Mouse (Mus musculus) embryonic facial prominence, embryonic 15.5 days (tissue): ENCODE data around the gene Far1. TPM values are rescaled to one million over a fixed set of nuclear protein-coding genes. Genes with fewer than 3 reads are reported as not detected.

Experiments used
- ATAC-seq: fragments of 200-750 bp; cut with Nextera tagmentation; 2 replicates; pipeline ENCODE4 v1.8.0; 2017; ENCODE audit warnings: low read depth, moderate TSS enrichment; ENCODE audit not compliant: insufficient number of reproducible peaks, low FRiP score, low TSS enrichment
- H3K27ac ChIP-seq: fragments of 300-500 bp; sonication (generic); replicated peaks from 2 replicates; pipeline ENCODE4 v1.5.1; 2015; ENCODE audit warnings: mild to moderate bottlenecking, inconsistent platforms
- H3K27me3 ChIP-seq: fragments of 300-500 bp; sonication (generic); 2 replicates; pipeline ENCODE4 v1.6.1; 2015; ENCODE audit warnings: inconsistent platforms
- H3K36me3 ChIP-seq: fragments of 300-500 bp; sonication (generic); 2 replicates; pipeline ENCODE4 v1.6.1; 2015; ENCODE audit warnings: mild to moderate bottlenecking, inconsistent platforms
- H3K4me1 ChIP-seq: fragments of 300-500 bp; sonication (generic); 2 replicates; pipeline ENCODE4 v1.6.1; 2015; ENCODE audit warnings: inconsistent platforms
- H3K4me2 ChIP-seq: fragments of 300-500 bp; sonication (generic); replicated peaks from 2 replicates; pipeline ENCODE4 v1.6.1; 2015; ENCODE audit warnings: mild to moderate bottlenecking, inconsistent platforms
- H3K4me3 ChIP-seq: fragments of 300-500 bp; sonication (generic); replicated peaks from 2 replicates; pipeline ENCODE4 v1.5.1; 2015; ENCODE audit warnings: mild to moderate bottlenecking, inconsistent platforms
- H3K9ac ChIP-seq: fragments of 300-500 bp; sonication (generic); 2 replicates; pipeline ENCODE4 v1.6.1; 2015; ENCODE audit warnings: inconsistent platforms
- H3K9me3 ChIP-seq: fragments of 300-500 bp; sonication (generic); replicated peaks from 2 replicates; pipeline ENCODE4 v1.6.1; 2016; ENCODE audit warnings: inconsistent platforms
- WGBS: fragments of 180-500 bp; shearing (Covaris S2); methylation state at CpG from one replicate; pipeline ENCODE4 v1.1.7; 2015; 5-methylcytosine and 5-hydroxymethylcytosine counted together
- polyA plus RNA-seq: library from polyadenylated mRNA; unstranded; fragments of >200 nt; fragmentation: Nextera tagmentation; extraction: Ambion mirVana; gene quantifications from 2 replicates; pipeline ENCODE4 v1.2.1, GENCODE M21; 2015

Far1 gene
- polyA plus RNA-seq, 1 experiment from 2014 or later = 72.2 TPM

GRCm38 (mm10) chr7:113609027-113609705, 95.5 kb downstream of the Far1 start:
- no peaks in the 10 kb centered on the region for H3K36me3 ChIP-seq
- H3K4me2 ChIP-seq = no peak overlapping the region
- no peak for ATAC-seq
- H3K9me3 ChIP-seq = no peaks in the 10 kb centered on the region
- H3K27ac ChIP-seq = no peak overlapping the region
- 14% methylated on average over 8 of the region's 8 CpGs for WGBS
- H3K4me3 ChIP-seq = no peak overlapping the region
- H3K9ac ChIP-seq = no peak overlapping the region
- 0 out of 2 replicates have a peak, but pooled peaks cover 3% of the 10 kb centered on the region for H3K4me1 ChIP-seq
- no peaks in the 10 kb centered on the region for H3K27me3 ChIP-seq

GRCm38 (mm10) chr7:113612628-113613027, 99.0 kb downstream of the Far1 start:
- Histone ChIP-seq H3K27me3 (no peaks in the 10 kb centered on the region), H3K27ac (no peak overlapping the region), H3K4me1 (0 out of 2 replicates have a peak, but pooled peaks cover 3% of the 10 kb centered on the region), H3K9ac (no peak overlapping the region), H3K36me3 (no peaks in the 10 kb centered on the region), H3K4me3 (no peak overlapping the region), H3K4me2 (no peak overlapping the region), H3K9me3 (no peaks in the 10 kb centered on the region)
- WGBS = 79% methylated on average over 4 of the region's 4 CpGs
- ATAC-seq = no peak

- ATAC-seq = no peak
- Histone ChIP-seq H3K36me3 (no peaks in the 10 kb centered on the region), H3K27ac (no peak overlapping the region), H3K9ac (no peak overlapping the region), H3K9me3 (no peaks in the 10 kb centered on the region), H3K4me3 (no peak overlapping the region), H3K27me3 (no peaks in the 10 kb centered on the region), H3K4me1 (no peaks in the 10 kb centered on the region), H3K4me2 (no peak overlapping the region)
- WGBS = 82% methylated on average over 10 of the region's 10 CpGs
Measured at GRCm38 (mm10) chr7:113614198-113614927, 100.7 kb downstream of the Far1 start.

GRCm38 (mm10) chr7:113619166-113619565, 105.5 kb downstream of the Far1 start:
- H3K27me3 ChIP-seq = no peaks in the 10 kb centered on the region
- H3K4me3 ChIP-seq = no peak overlapping the region
- no peak overlapping the region for H3K27ac ChIP-seq
- 80% methylated on average over 2 of the region's 2 CpGs for WGBS
- H3K9ac ChIP-seq = no peak overlapping the region
- ATAC-seq = no peak
- no peaks in the 10 kb centered on the region for H3K36me3 ChIP-seq
- H3K9me3 ChIP-seq = no peaks in the 10 kb centered on the region
- no peaks in the 10 kb centered on the region for H3K4me1 ChIP-seq
- no peak overlapping the region for H3K4me2 ChIP-seq

GRCm38 (mm10) chr7:113619768-113620167, 106.1 kb downstream of the Far1 start:
- 82% methylated on average over 9 of the region's 9 CpGs for WGBS

More at GRCm38 (mm10) chr7:113619768-113620167, 106.1 kb downstream of the Far1 start:
- Histone ChIP-seq H3K4me1 (no peaks in the 10 kb centered on the region), H3K4me2 (no peak overlapping the region), H3K27ac (no peak overlapping the region), H3K36me3 (no peaks in the 10 kb centered on the region), H3K27me3 (no peaks in the 10 kb centered on the region), H3K4me3 (no peak overlapping the region), H3K9ac (no peak overlapping the region), H3K9me3 (no peaks in the 10 kb centered on the region)
- no peak for ATAC-seq

Other genes starting within 250 kb of the Far1 start
- 27.9 and 29.0 TPM in 2 replicates for gene Btbd10, start 144.4 kb upstream of the Far1 start, polyA plus RNA-seq
- gene Pth, start 125.3 kb upstream of the Far1 start, polyA plus RNA-seq = 0.24 TPM in 1 of 2 replicates, not detected in the other